Mouse (Mus musculus): ENCODE data around the gene Cd79a. TPM values are rescaled to one million over a fixed set of nuclear protein-coding genes. Genes with fewer than 3 reads are reported as not detected.

Gene Cd79a
- total and polyA plus RNA-seq, 3 experiments, result 51.8 to 422 (median 75.2) TPM

- Histone ChIP-seq H3K4me2 (ENCODE audit: insufficient read depth, low read depth, poor library complexity, severe bottlenecking) (peak within 1 kb of the TSS; percentile 94; the same call in 1 of the 2 replicates), H3K27me3 (replicated peaks) (no peaks in the 10 kb centered on the region), H3K4me1 (ENCODE audit: control insufficient read depth in 1 of 2, insufficient read depth in 2 of 2) (peaks cover 0 to 20% of the 10 kb centered on the region in 2 experiments; a peak in 2 of 4 replicates), H3K79me2 (replicated peaks; ENCODE audit: control insufficient read depth, extremely low read depth, insufficient read depth, poor library complexity, severe bottlenecking) (peaks cover 42% of the 10 kb centered on the region), H3K36me3 (replicated peaks in 1 of 2; ENCODE audit: control insufficient read depth in 1 of 2, insufficient read depth in 1 of 2, low read length in 1 of 2) (peaks cover 36 to 43% of the 10 kb centered on the region in 2 experiments), H3K9ac (ENCODE audit: insufficient read depth, low read depth) (peak within 1 kb of the TSS; percentile 100), H3K9me3 (replicated peaks; ENCODE audit: low read length) (no peaks in the 10 kb centered on the region), H3K27ac (ENCODE audit: insufficient read depth, low read depth) (peak within 1 kb of the TSS; percentile 96), H3K4me3 (replicated peaks in 1 of 3; ENCODE audit: low read depth in 2 of 3, low read length in 2 of 3, poor library complexity in 1 of 3) (peak within 1 kb of the TSS; percentile 99 to 100 (median 100))
- dilution Hi-C loops (cut with MboI; ENCODE audit: extremely low pct_ligation_motif_present, extremely low pct_unique_long_range_greater_than_20kb, low sequenced_read_pairs) (no loop called here), in situ Hi-C loops (cut with MboI; ENCODE audit: low pct_ligation_motif_present, low pct_unique_long_range_greater_than_20kb, low sequenced_read_pairs) (loop anchor here (5.0 kb wide), 1 partner anchor 37 kb away; no protein-coding TSS in a partner anchor)
- no peak for TF ChIP-seq USF2 (conservative IDR thresholded peaks at IDR 0.05; ENCODE audit: low read depth, low read length)
- TF ChIP-seq PAX5 (IDR thresholded peaks at IDR 0.05; ENCODE audit: low read length), result no peak
- TF ChIP-seq TCF12 (IDR thresholded peaks at IDR 0.05; ENCODE audit: low read depth, low read length), result peak; percentile 97
- no peak for TF ChIP-seq MXI1 (IDR thresholded peaks at IDR 0.05; ENCODE audit: low read depth, low read length)
- peak; percentile 94 for TF ChIP-seq ELF1 (IDR thresholded peaks at IDR 0.05; ENCODE audit: low read depth, low read length)
- TF ChIP-seq BHLHE40 (IDR thresholded peaks at IDR 0.05; ENCODE audit: low read depth, low read length), result 0 out of 2 replicates have a peak, but pooled peaks have one; percentile 12
- TF ChIP-seq ETS1 (conservative IDR thresholded peaks at IDR 0.05; ENCODE audit: low read depth, low read length), result no peak
- TF ChIP-seq ZC3H11A (IDR thresholded peaks at IDR 0.05; ENCODE audit: low read depth, low read length), result no peak
- peak; percentile 94 for TF ChIP-seq NELFE (IDR thresholded peaks at IDR 0.05; ENCODE audit: low read depth, low read length)
- no peak; the same call in 1 of the 2 replicates for TF ChIP-seq GABPA (IDR thresholded peaks at IDR 0.05; ENCODE audit: insufficient replicate concordance, low read depth, low read length)
- TF ChIP-seq MAX (IDR thresholded peaks at IDR 0.05; ENCODE audit: low read length), result no peak
- peak; percentile 95 for TF ChIP-seq POLR2A (IDR thresholded peaks at IDR 0.05; ENCODE audit: low read depth, low read length)
- peak; percentile 81 for TF ChIP-seq UBTF (IDR thresholded peaks at IDR 0.05; ENCODE audit: low read depth, low read length)
- TF ChIP-seq NRF1 (IDR thresholded peaks at IDR 0.05; ENCODE audit: low read depth, low read length), result 0 out of 2 replicates have a peak, but pooled peaks have one; percentile 42
- no peak for TF ChIP-seq ZKSCAN1 (IDR thresholded peaks at IDR 0.05; ENCODE audit: borderline replicate concordance, low read depth, low read length)
- TF ChIP-seq MAZ (IDR thresholded peaks at IDR 0.05; ENCODE audit: low read depth, low read length), result no peak
- peak; percentile 33 for TF ChIP-seq RAD21 (IDR thresholded peaks at IDR 0.05; ENCODE audit: low read depth, low read length)
- TF ChIP-seq RCOR1 (conservative IDR thresholded peaks at IDR 0.05; ENCODE audit: low read depth, low read length), result no peak
- peak; percentile 51; the same call in 1 of the 2 replicates for TF ChIP-seq MEF2A (IDR thresholded peaks at IDR 0.05; ENCODE audit: borderline replicate concordance, low read depth, low read length)
- no peak for TF ChIP-seq USF1 (IDR thresholded peaks at IDR 0.05; ENCODE audit: low read depth, low read length)
- TF ChIP-seq CHD2 (IDR thresholded peaks at IDR 0.05; ENCODE audit: low read length), result peak; percentile 100
- TF ChIP-seq POLR2AphosphoS2 (IDR thresholded peaks at IDR 0.05; ENCODE audit: low read depth, low read length), result peak; percentile 92
- TF ChIP-seq MYC (IDR thresholded peaks at IDR 0.05; ENCODE audit: low read depth, low read length), result peak; percentile 68; the same call in 1 of the 2 replicates
- TF ChIP-seq KAT2A (IDR thresholded peaks at IDR 0.05; ENCODE audit: insufficient replicate concordance, low read length), result peak; percentile 62; the same call in 1 of the 2 replicates
- peak; percentile 80 for TF ChIP-seq HCFC1 (IDR thresholded peaks at IDR 0.05; ENCODE audit: low read depth, low read length)
- no peak for TF ChIP-seq SIN3A (IDR thresholded peaks at IDR 0.05; ENCODE audit: low read length)
- no peak; the same call in 1 of the 2 replicates for TF ChIP-seq IRF4 (IDR thresholded peaks at IDR 0.05; ENCODE audit: low read depth, low read length)
- no peak for TF ChIP-seq JUND (conservative IDR thresholded peaks at IDR 0.05; ENCODE audit: low read depth, low read length)
- TF ChIP-seq EP300 (IDR thresholded peaks at IDR 0.05; ENCODE audit: low read length), result no peak
- no peak for TF ChIP-seq MAFK (IDR thresholded peaks at IDR 0.05; ENCODE audit: insufficient replicate concordance, low read length)
- TF ChIP-seq ZNF384 (IDR thresholded peaks at IDR 0.05; ENCODE audit: low read depth, low read length), result no peak
- TF ChIP-seq CHD1 (IDR thresholded peaks at IDR 0.05; ENCODE audit: low read depth, low read length), result no peak
- TF ChIP-seq E2F4 (IDR thresholded peaks at IDR 0.05; ENCODE audit: insufficient replicate concordance, low read depth, low read length), result peak; percentile 83; the same call in 1 of the 2 replicates
- TF ChIP-seq TBP (conservative IDR thresholded peaks at IDR 0.05; ENCODE audit: low read depth, low read length), result peak; percentile 92
- peak; percentile 62 for TF ChIP-seq SMC3 (IDR thresholded peaks at IDR 0.05; ENCODE audit: low read depth, low read length)
- 0 out of 2 replicates have a peak, but pooled peaks have one; percentile 65 for TF ChIP-seq ZMIZ1 (IDR thresholded peaks at IDR 0.05; ENCODE audit: low read depth, low read length)
- TF ChIP-seq CTCF (conservative IDR thresholded peaks at IDR 0.05 in 1 of 2, IDR thresholded peaks at IDR 0.05 in 1 of 2; ENCODE audit: low read depth in 2 of 2, low read length in 2 of 2), result peak in 1 of 2 experiments; percentile 72; a peak in 2 of 4 replicates
- TF ChIP-seq JUN (IDR thresholded peaks at IDR 0.05; ENCODE audit: insufficient read depth, low read depth, low read length), result no peak
- DNase-seq (ENCODE audit: extremely low read depth), result peak; percentile 100
These were observed 13.1 kb upstream of the Cd79a start, which contains the start of gene Rps19 for GRCm38 (mm10) chr7:24883896-24884692. Gene Rps19 (plus strand): TSS chr7:24884371.

All from CH12.LX (cell line).